Mouse (Mus musculus) testis, adult 2 months (tissue): Measurements from ENCODE around the gene Sgtb.

Source experiments
- CTCF ChIP-seq: fragments of 200-500 bp; IDR thresholded peaks from 2 replicates; pipeline ENCODE4 v1.5.1; 2012; ENCODE audit warnings: low read depth, mild to moderate bottlenecking, inconsistent platforms, low read length, moderate library complexity; ENCODE audit not compliant: control insufficient read depth, insufficient read depth, insufficient replicate concordance
- POLR2A ChIP-seq: fragments of 200-500 bp; IDR thresholded peaks from 2 replicates; pipeline ENCODE4 v1.6.1; 2012; ENCODE audit warnings: low read depth, mild to moderate bottlenecking, inconsistent platforms, low read length, moderate library complexity; ENCODE audit not compliant: control insufficient read depth

- TF ChIP-seq POLR2A (no peak), CTCF (no peak)
Measured at GRCm38 (mm10) chr13:104155106-104155505, 45.6 kb downstream of the Sgtb start.
